Mouse (Mus musculus): Measurements from ENCODE around the gene Sox13.

DNA sequence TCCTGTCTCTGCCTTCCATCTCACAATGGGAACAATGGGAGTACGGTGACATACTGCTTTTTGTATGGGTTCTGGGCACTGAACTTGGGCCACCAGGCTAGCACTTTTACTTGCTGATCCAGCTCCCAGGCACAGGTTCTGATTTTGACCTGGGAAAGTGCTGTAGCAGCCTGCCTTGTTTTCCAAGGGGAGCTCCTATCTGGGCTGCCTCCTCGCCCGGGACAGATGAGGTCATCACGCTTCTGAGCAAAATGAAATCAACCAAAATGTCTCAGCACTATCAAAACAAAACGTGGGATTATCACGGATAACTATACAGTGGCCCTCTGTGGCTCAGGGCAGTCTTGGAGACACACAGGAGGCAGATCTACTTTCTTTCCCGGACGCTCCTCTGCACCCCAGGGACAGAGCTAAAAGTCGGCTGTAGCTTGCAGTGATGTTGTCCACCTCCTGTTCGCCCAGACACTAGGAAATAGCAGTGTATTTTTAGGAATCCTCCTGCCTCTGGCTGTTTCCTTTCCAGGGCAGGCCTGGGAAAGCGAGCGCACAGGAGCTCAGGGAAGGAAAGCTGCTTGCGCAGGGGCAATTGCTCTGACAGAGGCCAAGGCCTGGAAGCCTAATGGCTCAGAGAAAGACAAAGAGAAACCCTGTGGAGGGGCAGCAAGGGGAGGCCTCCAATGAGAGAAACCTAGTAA is 27.8 kb upstream of the Sox13 start:
- no peak for TF ChIP-seq CTCF (conservative IDR thresholded peaks at IDR 0.05; ENCODE audit: low read length)
- TF ChIP-seq POU5F1 (IDR thresholded peaks at IDR 0.05; ENCODE audit: borderline replicate concordance, low read length): no peak

Data from E14TG2a.4 (cell line).